Mouse (Mus musculus): ENCODE results near the gene Clcf1.
"Not testable (repeated sequence)": the region's sequence is repeated elsewhere in the genome, so short reads cannot be mapped to it uniquely, and the experiment has no call there.

The Clcf1 gene

GRCm38 (mm10) chr19:4218293-4218692 is 4.3 kb downstream of the Clcf1 start:
- no peak for DNase-seq (ENCODE audit: low read depth, low spot score)

- DNase-seq (ENCODE audit: low read depth, low spot score) = no peak
Measured at GRCm38 (mm10) chr19:4218784-4219183, 4.7 kb downstream of the Clcf1 start.

GRCm38 (mm10) chr19:4219943-4220342 is 5.9 kb downstream of the Clcf1 start:
- DNase-seq (ENCODE audit: low read depth, low spot score) = no peak

- no peak for DNase-seq (ENCODE audit: low read depth, low spot score)
Measured at GRCm38 (mm10) chr19:4220416-4220815, 6.4 kb downstream of the Clcf1 start.

GRCm38 (mm10) chr19:4220957-4221743 is 7.1 kb downstream of the Clcf1 start:
- DNase-seq (ENCODE audit: low read depth, low spot score) = no peak

- no peak for DNase-seq (ENCODE audit: low read depth, low spot score)
Measured at GRCm38 (mm10) chr19:4222165-4222564, 8.1 kb downstream of the Clcf1 start.

- DNase-seq (ENCODE audit: low read depth, low spot score) = no peak
Measured at GRCm38 (mm10) chr19:4226779-4227178, 12.7 kb downstream of the Clcf1 start.

GRCm38 (mm10) chr19:4227446-4227845 is 13.4 kb downstream of the Clcf1 start:
- peak; percentile 36 for DNase-seq (ENCODE audit: low read depth, low spot score)

GRCm38 (mm10) chr19:4227894-4228678 is 14.0 kb downstream of the Clcf1 start:
- peak; percentile 92 for DNase-seq (ENCODE audit: low read depth, low spot score)

- DNase-seq (ENCODE audit: low read depth, low spot score) = no peak
Measured at GRCm38 (mm10) chr19:4228891-4229290, 14.9 kb downstream of the Clcf1 start.

GRCm38 (mm10) chr19:4229451-4230076 is 15.5 kb downstream of the Clcf1 start:
- DNase-seq (ENCODE audit: low read depth, low spot score) = peak; percentile 51

- DNase-seq (ENCODE audit: low read depth, low spot score) = no peak
Measured at GRCm38 (mm10) chr19:4230415-4230814, 16.4 kb downstream of the Clcf1 start.

- peak; percentile 95 for DNase-seq (ENCODE audit: low read depth, low spot score)
Measured at GRCm38 (mm10) chr19:4231253-4232185, 17.5 kb downstream of the Clcf1 start, which contains the start of gene Pold4. Gene Pold4 (plus strand): TSS chr19:4231899.

- no peak for DNase-seq (ENCODE audit: low read depth, low spot score)
Measured at GRCm38 (mm10) chr19:4232186-4232572, 18.1 kb downstream of the Clcf1 start.

- DNase-seq (ENCODE audit: low read depth, low spot score) = no peak
Measured at GRCm38 (mm10) chr19:4232651-4233050, 18.6 kb downstream of the Clcf1 start.

GRCm38 (mm10) chr19:4234548-4234947 is 20.5 kb downstream of the Clcf1 start:
- DNase-seq (ENCODE audit: low read depth, low spot score) = no peak

GRCm38 (mm10) chr19:4240247-4240668 is 26.2 kb downstream of the Clcf1 start:
- DNase-seq (ENCODE audit: low read depth, low spot score) = no peak

- DNase-seq (ENCODE audit: low read depth, low spot score) = no peak
Measured at GRCm38 (mm10) chr19:4242416-4242815, 28.4 kb downstream of the Clcf1 start.

- DNase-seq (ENCODE audit: low read depth, low spot score) = no peak
Measured at GRCm38 (mm10) chr19:4244775-4245174, 30.7 kb downstream of the Clcf1 start.

GRCm38 (mm10) chr19:4247010-4247409 is 33.0 kb downstream of the Clcf1 start:
- DNase-seq (ENCODE audit: low read depth, low spot score) = peak; percentile 25

GRCm38 (mm10) chr19:4248683-4249082 is 34.6 kb downstream of the Clcf1 start:
- DNase-seq (ENCODE audit: low read depth, low spot score) = not testable (repeated sequence)

Measured in R1 (cell line).